Mouse (Mus musculus) CH12.LX (cell line): ENCODE data around the gene Olfr645. TPM values are rescaled to one million over a fixed set of nuclear protein-coding genes. Genes with fewer than 3 reads are reported as not detected.

Source experiments
- DNase-seq: peaks from one replicate; pipeline ENCODE4 v3.0.0-alpha.2; 2013; ENCODE audit errors: extremely low read depth
- H3K27ac ChIP-seq: 2 replicates; pipeline ENCODE4 v1.5.1; 2012; ENCODE audit warnings: low read depth, mild to moderate bottlenecking, control low read depth, moderate library complexity; ENCODE audit not compliant: insufficient read depth
- H3K27me3 ChIP-seq: replicated peaks from 2 replicates; pipeline ENCODE3; 2012; ENCODE audit warnings: inconsistent platforms
- H3K36me3 ChIP-seq, 2 experiments: replicated peaks in 1 of 2; 2 replicates each; pipeline versions ENCODE3 to v1.6.1; 2012; ENCODE audit warnings: inconsistent platforms in 1 of 2, low read length in 1 of 2, mild to moderate bottlenecking in 1 of 2, mixed read lengths in 1 of 2, moderate library complexity in 1 of 2; ENCODE audit not compliant: control insufficient read depth in 1 of 2, insufficient read depth in 1 of 2
- H3K4me1 ChIP-seq, 2 experiments: 2 replicates each; pipeline ENCODE4 v1.6.1; 2012; ENCODE audit warnings: inconsistent platforms in 1 of 2, moderate library complexity in 1 of 2; ENCODE audit not compliant: insufficient read depth in 2 of 2, control insufficient read depth in 1 of 2
- H3K4me2 ChIP-seq: 2 replicates; pipeline ENCODE4 v1.6.1; 2012; ENCODE audit warnings: low read depth, mild to moderate bottlenecking, control low read depth; ENCODE audit not compliant: poor library complexity, insufficient read depth, severe bottlenecking
- H3K4me3 ChIP-seq, 3 experiments: fragments of 150-350 bp in 1 of 3; sonication (generic) in 1 of 3; replicated peaks in 1 of 3; 2 replicates each; pipeline versions ENCODE3 to v1.5.1; 2011 to 2012; ENCODE audit warnings: low read depth in 2 of 3, low read length in 2 of 3, mild to moderate bottlenecking in 2 of 3, moderate library complexity in 2 of 3, control low read depth in 1 of 3, improper control_type of control experiment in 1 of 3, inconsistent platforms in 1 of 3, mixed read lengths in 1 of 3; ENCODE audit not compliant: poor library complexity in 1 of 3
- H3K79me2 ChIP-seq: replicated peaks from 2 replicates; pipeline ENCODE4 v1.6.1; 2012; ENCODE audit warnings: mild to moderate bottlenecking, moderate library complexity; ENCODE audit not compliant: control insufficient read depth, poor library complexity, insufficient read depth, severe bottlenecking; ENCODE audit errors: extremely low read depth
- H3K9ac ChIP-seq: 2 replicates; pipeline ENCODE4 v1.6.1; 2012; ENCODE audit warnings: low read depth, mild to moderate bottlenecking, control low read depth, moderate library complexity; ENCODE audit not compliant: insufficient read depth
- H3K9me3 ChIP-seq: replicated peaks from 2 replicates; pipeline ENCODE3; 2012; ENCODE audit warnings: low read length, inconsistent platforms, mixed read lengths
- BHLHE40 ChIP-seq: IDR thresholded peaks from 2 replicates; pipeline ENCODE4 v1.6.1; 2011; ENCODE audit warnings: mild to moderate bottlenecking, low read depth, low read length, improper control_type of control experiment
- CHD1 ChIP-seq: IDR thresholded peaks from 2 replicates; pipeline ENCODE4 v1.6.1; 2012; ENCODE audit warnings: low read depth, low read length, improper control_type of control experiment, inconsistent platforms
- CHD2 ChIP-seq: IDR thresholded peaks from 2 replicates; pipeline ENCODE4 v1.6.1; 2011; ENCODE audit warnings: low read length, improper control_type of control experiment
- E2F4 ChIP-seq: IDR thresholded peaks from 2 replicates; pipeline ENCODE4 v1.6.1; 2011; ENCODE audit warnings: low read depth, low read length, improper control_type of control experiment; ENCODE audit not compliant: insufficient replicate concordance
- ELF1 ChIP-seq: IDR thresholded peaks from 2 replicates; pipeline ENCODE4 v1.6.1; 2014; ENCODE audit warnings: low read depth, mild to moderate bottlenecking, inconsistent platforms, low read length, improper control_type of control experiment
- EP300 ChIP-seq: IDR thresholded peaks from 2 replicates; pipeline ENCODE4 v1.6.1; 2011; ENCODE audit warnings: low read length, improper control_type of control experiment
- ETS1 ChIP-seq: conservative IDR thresholded peaks from 2 replicates; pipeline ENCODE4 v1.6.1; 2012; ENCODE audit warnings: low read depth, mild to moderate bottlenecking, inconsistent platforms, low read length, improper control_type of control experiment, moderate library complexity
- GABPA ChIP-seq: IDR thresholded peaks from 2 replicates; pipeline ENCODE4 v1.6.1; 2012; ENCODE audit warnings: low read depth, low read length, improper control_type of control experiment, inconsistent platforms; ENCODE audit not compliant: insufficient replicate concordance
- HCFC1 ChIP-seq: IDR thresholded peaks from 2 replicates; pipeline ENCODE4 v1.6.1; 2012; ENCODE audit warnings: low read depth, mild to moderate bottlenecking, inconsistent platforms, low read length, improper control_type of control experiment
- IRF4 ChIP-seq: IDR thresholded peaks from 2 replicates; pipeline ENCODE4 v1.6.1; 2014; ENCODE audit warnings: low read depth, mild to moderate bottlenecking, inconsistent platforms, low read length, improper control_type of control experiment
- JUND ChIP-seq: conservative IDR thresholded peaks from 2 replicates; pipeline ENCODE4 v1.6.1; 2011; ENCODE audit warnings: low read depth, low read length, improper control_type of control experiment
- KAT2A ChIP-seq: IDR thresholded peaks from 2 replicates; pipeline ENCODE4 v1.6.1; 2012; ENCODE audit warnings: low read length, improper control_type of control experiment, inconsistent platforms; ENCODE audit not compliant: insufficient replicate concordance
- MAFK ChIP-seq: IDR thresholded peaks from 2 replicates; pipeline ENCODE4 v1.6.1; 2011; ENCODE audit warnings: low read length, improper control_type of control experiment; ENCODE audit not compliant: insufficient replicate concordance
- MAX ChIP-seq: IDR thresholded peaks from 2 replicates; pipeline ENCODE4 v1.6.1; 2011; ENCODE audit warnings: low read length, improper control_type of control experiment
- MXI1 ChIP-seq: IDR thresholded peaks from 2 replicates; pipeline ENCODE4 v1.6.1; 2011; ENCODE audit warnings: mild to moderate bottlenecking, low read depth, low read length, improper control_type of control experiment
- NELFE ChIP-seq: IDR thresholded peaks from 2 replicates; pipeline ENCODE4 v1.6.1; 2011; ENCODE audit warnings: low read depth, low read length, improper control_type of control experiment
- NRF1 ChIP-seq: IDR thresholded peaks from 2 replicates; pipeline ENCODE4 v1.6.1; 2014; ENCODE audit warnings: low read depth, mild to moderate bottlenecking, inconsistent platforms, low read length, improper control_type of control experiment, moderate library complexity
- PAX5 ChIP-seq: IDR thresholded peaks from 2 replicates; pipeline ENCODE4 v1.6.1; 2012; ENCODE audit warnings: low read length, inconsistent platforms, mixed read lengths
- POLR2A ChIP-seq: IDR thresholded peaks from 2 replicates; pipeline ENCODE4 v1.6.1; 2011; ENCODE audit warnings: low read depth, mild to moderate bottlenecking, improper control_type of control experiment, low read length
- RAD21 ChIP-seq: IDR thresholded peaks from 2 replicates; pipeline ENCODE4 v1.6.1; 2011; ENCODE audit warnings: low read depth, mild to moderate bottlenecking, low read length, improper control_type of control experiment, moderate library complexity
- RCOR1 ChIP-seq: conservative IDR thresholded peaks from 2 replicates; pipeline ENCODE4 v1.6.1; 2012; ENCODE audit warnings: low read depth, mild to moderate bottlenecking, inconsistent platforms, low read length, improper control_type of control experiment
- SMC3 ChIP-seq: IDR thresholded peaks from 2 replicates; pipeline ENCODE4 v1.6.1; 2011; ENCODE audit warnings: low read depth, low read length, improper control_type of control experiment
- TBP ChIP-seq: conservative IDR thresholded peaks from 2 replicates; pipeline ENCODE4 v1.6.1; 2011; ENCODE audit warnings: low read depth, low read length, improper control_type of control experiment
- UBTF ChIP-seq: IDR thresholded peaks from 2 replicates; pipeline ENCODE4 v1.6.1; 2012; ENCODE audit warnings: low read depth, mild to moderate bottlenecking, inconsistent platforms, low read length, improper control_type of control experiment, moderate library complexity
- USF1 ChIP-seq: IDR thresholded peaks from 2 replicates; pipeline ENCODE4 v1.6.1; 2014; ENCODE audit warnings: low read depth, mild to moderate bottlenecking, inconsistent platforms, low read length, improper control_type of control experiment
- USF2 ChIP-seq: conservative IDR thresholded peaks from 2 replicates; pipeline ENCODE4 v1.6.1; 2011; ENCODE audit warnings: low read depth, low read length, improper control_type of control experiment
- ZC3H11A ChIP-seq: IDR thresholded peaks from 2 replicates; pipeline ENCODE4 v1.6.1; 2012; ENCODE audit warnings: low read depth, mild to moderate bottlenecking, inconsistent platforms, low read length, improper control_type of control experiment
- ZKSCAN1 ChIP-seq: IDR thresholded peaks from 2 replicates; pipeline ENCODE4 v1.6.1; 2012; ENCODE audit warnings: low read depth, inconsistent platforms, low read length, improper control_type of control experiment, borderline replicate concordance
- ZMIZ1 ChIP-seq: IDR thresholded peaks from 2 replicates; pipeline ENCODE4 v1.6.1; 2012; ENCODE audit warnings: low read depth, mild to moderate bottlenecking, inconsistent platforms, low read length, improper control_type of control experiment
- dilution Hi-C: fragments of 300-500 bp; cut with MboI; formaldehyde crosslinking; loops from 2 replicates; pipeline ENCODE4 v1.14.3; 2020; ENCODE audit warnings: low sequenced_read_pairs; ENCODE audit not compliant: extremely low pct_unique_long_range_greater_than_20kb, extremely low pct_ligation_motif_present
- in situ Hi-C: fragments of 300-500 bp; cut with MboI; formaldehyde crosslinking; loops from 3 replicates; pipeline ENCODE4 v1.14.3; 2019; ENCODE audit warnings: low sequenced_read_pairs, low pct_ligation_motif_present, low pct_unique_long_range_greater_than_20kb, mixed read lengths
- polyA plus RNA-seq: library from polyadenylated mRNA; unstranded; fragments of >175 nt; gene quantifications from 2 replicates; pipeline ENCODE4 v1.2.1, GENCODE M21; 2012; ENCODE audit warnings: low read depth; ENCODE audit not compliant: insufficient read length
- total RNA-seq, 2 experiments: library from RNA; depleted of rRNA; stranded (reverse); fragments of 300-350 nt in 1 of 2; fragments of >200 nt in 1 of 2; gene quantifications; 2 replicates each; pipeline ENCODE4 v1.2.3; 2012 to 2014

Gene Olfr645
- total and polyA plus RNA-seq, 3 experiments, result not detected

GRCm38 (mm10) chr7:104050745-104051144 lies 34.5 kb downstream of the Olfr645 start:
- no peak for TF ChIP-seq MAFK
- no peak for TF ChIP-seq EP300
- TF ChIP-seq IRF4, result no peak
- TF ChIP-seq E2F4, result no peak
- no peak for TF ChIP-seq USF2
- no peak for TF ChIP-seq JUND
- TF ChIP-seq ZC3H11A, result no peak
- no peak for TF ChIP-seq ELF1
- no peak for TF ChIP-seq ETS1
- TF ChIP-seq UBTF, result no peak
- no peak for TF ChIP-seq KAT2A
- TF ChIP-seq BHLHE40, result no peak
- TF ChIP-seq SMC3, result no peak
- TF ChIP-seq MAX, result no peak
- no peak for TF ChIP-seq CHD1
- no peak for TF ChIP-seq POLR2A
- TF ChIP-seq RAD21, result no peak
- no peak for TF ChIP-seq GABPA
- Histone ChIP-seq H3K4me1 (no peaks in the 10 kb centered on the region), H3K36me3 (no peaks in the 10 kb centered on the region), H3K9me3 (no peaks in the 10 kb centered on the region), H3K4me2 (no peak overlapping the region), H3K79me2 (no peaks in the 10 kb centered on the region), H3K27ac (no peak overlapping the region), H3K9ac (no peak overlapping the region), H3K27me3 (no peaks in the 10 kb centered on the region), H3K4me3 (no peak overlapping the region)
- dilution Hi-C loops, result no loop called here
- no peak for DNase-seq
- in situ Hi-C loops, result no loop called here

- Histone ChIP-seq H3K79me2 (no peaks in the 10 kb centered on the region), H3K4me1 (no peaks in the 10 kb centered on the region), H3K27ac (no peak within 1 kb of the TSS), H3K4me3 (no peak within 1 kb of the TSS), H3K4me2 (no peak within 1 kb of the TSS), H3K27me3 (no peaks in the 10 kb centered on the region), H3K9ac (no peak within 1 kb of the TSS), H3K9me3 (no peaks in the 10 kb centered on the region), H3K36me3 (no peaks in the 10 kb centered on the region)
- TF ChIP-seq BHLHE40, result no peak
- no peak for TF ChIP-seq IRF4
- no peak for TF ChIP-seq ZKSCAN1
- no peak for TF ChIP-seq RCOR1
- no peak for TF ChIP-seq MAX
- no peak for TF ChIP-seq GABPA
- no peak for TF ChIP-seq RAD21
- no peak for TF ChIP-seq TBP
- no peak for TF ChIP-seq HCFC1
- no peak for TF ChIP-seq MAFK
- TF ChIP-seq NRF1, result no peak
- no peak for TF ChIP-seq ZMIZ1
- TF ChIP-seq CHD2, result no peak
- no peak for TF ChIP-seq JUND
- no peak for TF ChIP-seq PAX5
- no peak for TF ChIP-seq NELFE
- no peak for TF ChIP-seq MXI1
- TF ChIP-seq USF1, result no peak
- TF ChIP-seq UBTF, result no peak
- no peak for DNase-seq
- dilution Hi-C loops (no loop called here), in situ Hi-C loops (no loop called here)
Observed at GRCm38 (mm10) chr7:104035145-104035544, 50.1 kb downstream of the Olfr645 start, which contains the start of gene Olfr641. Gene Olfr641 (plus strand): TSS chr7:104035445.
